Mouse (Mus musculus) layer of hippocampus, adult 11-12 months (tissue): Measurements from ENCODE around the gene Ccdc36.

ENCODE experiments used
- DNase-seq: peaks from one replicate; pipeline ENCODE4 v3.0.0; 2022; ENCODE audit warnings: low spot score

Ccdc36 gene

GRCm38 (mm10) chr9:108445125-108445524, 16.8 kb upstream of the Ccdc36 start:
- DNase-seq: no peak

GRCm38 (mm10) chr9:108441236-108441919, 13.1 kb upstream of the Ccdc36 start:
- peak; percentile 77 for DNase-seq

- no peak for DNase-seq
Measured at GRCm38 (mm10) chr9:108440485-108440884, 12.2 kb upstream of the Ccdc36 start.

- DNase-seq: peak; percentile 42
Measured at GRCm38 (mm10) chr9:108439176-108439575, 10.9 kb upstream of the Ccdc36 start.

- DNase-seq: no peak
Measured at GRCm38 (mm10) chr9:108436182-108436581, 7.9 kb upstream of the Ccdc36 start, which contains the start of gene BC048562. Gene BC048562 (plus strand): TSS chr9:108436482.

- DNase-seq: no peak
Measured at GRCm38 (mm10) chr9:108431431-108432067, 3.3 kb upstream of the Ccdc36 start.

- peak; percentile 40 for DNase-seq
Measured at GRCm38 (mm10) chr9:108412221-108412620, 16.1 kb downstream of the Ccdc36 start.

GRCm38 (mm10) chr9:108411381-108411942, 16.8 kb downstream of the Ccdc36 start:
- peak; percentile 59 for DNase-seq

GRCm38 (mm10) chr9:108409535-108409934, 18.7 kb downstream of the Ccdc36 start:
- DNase-seq: no peak

- no peak for DNase-seq
Measured at GRCm38 (mm10) chr9:108404451-108404850, 23.8 kb downstream of the Ccdc36 start.

GRCm38 (mm10) chr9:108403081-108403480, 25.2 kb downstream of the Ccdc36 start:
- no peak for DNase-seq

- peak; percentile 78 for DNase-seq
Measured at GRCm38 (mm10) chr9:108401186-108401960, 26.9 kb downstream of the Ccdc36 start.

GRCm38 (mm10) chr9:108398324-108398723, 30.0 kb downstream of the Ccdc36 start:
- DNase-seq: no peak

- DNase-seq: no peak
Measured at GRCm38 (mm10) chr9:108395427-108395826, 32.9 kb downstream of the Ccdc36 start.

- no peak for DNase-seq
Measured at GRCm38 (mm10) chr9:108394191-108394590, 34.1 kb downstream of the Ccdc36 start.

GRCm38 (mm10) chr9:108392676-108393075, 35.6 kb downstream of the Ccdc36 start, which contains the start of gene 1700102P08Rik:
Gene 1700102P08Rik (plus strand): TSS chr9:108392805.
- no peak for DNase-seq

- no peak for DNase-seq
Measured at GRCm38 (mm10) chr9:108389220-108389619, 39.1 kb downstream of the Ccdc36 start.

GRCm38 (mm10) chr9:108388601-108389000, 39.7 kb downstream of the Ccdc36 start:
- DNase-seq: no peak

GRCm38 (mm10) chr9:108386816-108387215, 41.5 kb downstream of the Ccdc36 start:
- DNase-seq: no peak

GRCm38 (mm10) chr9:108385006-108385405, 43.3 kb downstream of the Ccdc36 start:
- DNase-seq: no peak

GRCm38 (mm10) chr9:108381382-108381781, 46.9 kb downstream of the Ccdc36 start:
- DNase-seq: no peak

- DNase-seq: no peak
Measured at GRCm38 (mm10) chr9:108379294-108379693, 49.0 kb downstream of the Ccdc36 start.
